Mouse (Mus musculus): ENCODE measurements around the gene Sptbn1.
A peak's percentile ranks its signal among the peaks of the same experiment; 100 is the strongest.

DNA sequence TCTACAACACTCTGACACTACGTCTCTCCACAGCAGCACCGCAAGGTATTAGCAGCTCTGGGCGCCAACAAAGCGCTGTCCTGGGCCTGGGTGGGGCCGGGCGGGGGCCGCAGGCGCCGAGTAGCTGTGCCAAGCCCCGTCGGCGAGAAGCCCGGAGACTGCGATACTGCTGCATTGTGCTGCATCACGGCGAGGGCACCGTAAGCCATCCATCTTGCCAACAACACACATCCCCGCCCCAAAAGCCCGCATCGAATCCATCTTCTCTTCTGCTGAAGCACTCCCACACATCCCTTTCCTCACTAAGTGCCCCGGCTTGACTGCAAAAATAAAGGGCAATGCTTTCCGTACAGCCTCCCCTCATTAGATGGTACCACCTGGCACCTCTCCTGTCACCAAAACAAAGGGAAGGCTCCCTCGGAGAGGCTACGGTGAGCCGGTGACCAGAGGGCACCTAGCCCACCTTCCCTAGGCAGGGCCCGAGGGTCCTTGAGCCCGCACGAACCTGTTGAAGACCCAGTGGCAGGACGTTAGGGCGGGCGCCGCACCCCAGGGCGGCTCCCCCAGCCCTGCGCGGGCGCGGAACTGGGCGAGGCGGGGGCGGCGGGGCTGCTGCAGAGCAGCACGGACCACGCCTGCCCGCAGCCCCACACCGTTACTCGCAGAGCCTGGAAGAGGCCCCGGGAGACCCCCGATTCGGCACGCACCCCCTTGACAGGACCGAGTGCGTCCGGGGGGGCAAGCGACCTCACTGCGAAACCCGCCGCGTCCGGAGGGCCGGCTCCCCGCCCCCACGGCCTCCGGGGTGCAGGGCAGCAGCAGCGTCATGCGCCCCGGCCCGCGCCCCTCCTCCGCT is 711 bp downstream of the Sptbn1 start:
- TF ChIP-seq CTCF (IDR thresholded peaks at IDR 0.05; ENCODE audit: insufficient read depth, low read length) (no peak), POLR2A (IDR thresholded peaks at IDR 0.05; ENCODE audit: borderline replicate concordance, extremely low read depth, low read depth, low read length) (peak; percentile 28; the same call in 1 of the 2 replicates)

Measured in lung, adult 2 months (tissue).